Mouse (Mus musculus): ENCODE results near the gene Ptpre. TPM values are rescaled to one million over a fixed set of nuclear protein-coding genes. Genes with fewer than 3 reads are reported as not detected.
"Not testable (repeated sequence)": the region's sequence is repeated elsewhere in the genome, so short reads cannot be mapped to it uniquely, and the experiment has no call there.

Gene Ptpre
- polyA plus RNA-seq, 1 experiment from 2014 or later: 2.5 TPM

DNA sequence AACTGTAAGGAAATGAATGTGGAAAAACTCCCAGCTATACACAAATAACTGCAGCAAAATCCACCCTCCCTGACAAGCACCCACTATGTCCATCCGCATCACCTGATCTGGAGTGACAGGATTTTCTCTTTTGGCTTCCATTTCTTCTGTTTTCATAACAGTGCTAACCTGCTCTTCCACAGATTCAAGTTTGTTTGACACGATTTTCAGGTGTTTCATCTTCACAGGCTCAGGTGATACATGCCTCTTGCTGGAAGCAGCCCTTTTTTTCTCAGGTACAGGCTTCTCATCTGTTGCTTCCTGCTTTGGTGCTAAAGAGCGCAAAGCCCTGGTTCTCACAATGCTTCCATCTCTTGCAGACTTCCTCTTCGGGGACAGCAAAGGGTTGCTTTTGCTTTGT is 156.8 kb downstream of the Ptpre start:
- Histone ChIP-seq H3K4me3 (ENCODE audit: low read length) (no peak overlapping the region), H3K9ac (ENCODE audit: low read length) (no peak overlapping the region), H3K9me3 (ENCODE audit: control insufficient read depth, low read length) (no peaks in the 10 kb centered on the region), H3K4me1 (replicated peaks; ENCODE audit: control insufficient read depth, insufficient read depth, low read length) (peaks cover 4% of the 10 kb centered on the region; the same call in 1 of the 2 replicates), H3K4me2 (ENCODE audit: low read depth, low read length) (no peak overlapping the region), H3K36me3 (ENCODE audit: control insufficient read depth, insufficient read depth, low read length) (peaks cover 73% of the 10 kb centered on the region), H3K27me3 (ENCODE audit: control insufficient read depth, insufficient read depth, low read depth, low read length) (no peaks in the 10 kb centered on the region), H3K27ac (ENCODE audit: low read length) (no peak overlapping the region)
- ATAC-seq (ENCODE audit: low read depth): no peak
- WGBS: 88% methylated on average over 4 of the region's 4 CpGs

- Histone ChIP-seq H3K4me2 (ENCODE audit: low read depth, low read length) (no peak overlapping the region), H3K9ac (ENCODE audit: low read length) (no peak overlapping the region), H3K27me3 (ENCODE audit: control insufficient read depth, insufficient read depth, low read depth, low read length) (no peaks in the 10 kb centered on the region), H3K4me3 (ENCODE audit: low read length) (no peak overlapping the region), H3K36me3 (ENCODE audit: control insufficient read depth, insufficient read depth, low read length) (peaks cover 68% of the 10 kb centered on the region), H3K27ac (ENCODE audit: low read length) (no peak overlapping the region), H3K4me1 (replicated peaks; ENCODE audit: control insufficient read depth, insufficient read depth, low read length) (peaks cover 4% of the 10 kb centered on the region; the same call in 1 of the 2 replicates), H3K9me3 (ENCODE audit: control insufficient read depth, low read length) (no peaks in the 10 kb centered on the region)
- 95% methylated on average over 5 of the region's 5 CpGs for WGBS
- ATAC-seq (ENCODE audit: low read depth): no peak
Observed at GRCm38 (mm10) chr7:135694796-135695195, 157.5 kb downstream of the Ptpre start.

GRCm38 (mm10) chr7:135696127-135696526 is 158.8 kb downstream of the Ptpre start:
- Histone ChIP-seq H3K27ac (ENCODE audit: low read length) (no peak overlapping the region), H3K9me3 (ENCODE audit: control insufficient read depth, low read length) (no peaks in the 10 kb centered on the region), H3K27me3 (ENCODE audit: control insufficient read depth, insufficient read depth, low read depth, low read length) (no peaks in the 10 kb centered on the region), H3K4me1 (replicated peaks; ENCODE audit: control insufficient read depth, insufficient read depth, low read length) (peaks cover 4% of the 10 kb centered on the region), H3K4me3 (ENCODE audit: low read length) (no peak overlapping the region), H3K9ac (ENCODE audit: low read length) (no peak overlapping the region), H3K36me3 (ENCODE audit: control insufficient read depth, insufficient read depth, low read length) (peaks cover 66% of the 10 kb centered on the region), H3K4me2 (ENCODE audit: low read depth, low read length) (no peak overlapping the region)
- no peak for ATAC-seq (ENCODE audit: low read depth)
- 76% methylated on average over 4 of the region's 4 CpGs for WGBS

DNA sequence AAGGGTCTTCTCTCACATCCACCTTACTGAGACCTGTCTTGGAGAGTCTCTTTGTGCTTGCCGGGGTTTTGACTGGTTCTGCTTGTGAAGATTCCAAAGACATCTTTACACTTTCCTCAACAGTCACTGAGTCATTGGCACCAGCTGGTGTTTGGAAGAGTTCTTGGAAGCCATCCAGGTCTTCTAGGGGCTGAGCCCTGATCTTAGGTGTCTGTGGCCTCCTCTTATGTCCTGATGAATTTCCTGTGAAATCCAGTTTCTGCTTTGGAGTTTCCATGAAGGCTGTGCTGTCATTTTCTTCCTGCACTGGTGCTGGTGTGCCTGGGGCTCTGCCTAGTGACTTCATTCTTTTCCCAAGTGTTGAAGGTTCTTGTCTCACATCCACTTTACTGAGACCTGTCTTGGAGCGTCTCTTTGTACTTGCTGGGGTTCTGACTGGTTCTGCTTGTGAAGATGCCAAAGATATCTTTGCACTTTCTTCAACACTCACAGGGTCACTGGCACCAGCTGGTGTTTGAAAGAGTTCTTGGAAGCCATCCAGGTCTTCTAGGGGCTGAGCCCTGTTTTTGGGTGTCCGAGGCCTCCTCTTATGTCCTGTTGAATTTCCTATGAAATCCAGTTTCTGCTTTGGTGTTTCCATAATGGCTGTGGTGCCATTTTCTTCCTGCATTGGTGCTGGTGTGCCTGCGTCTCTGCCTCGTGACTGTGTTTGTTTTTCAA is 159.9 kb downstream of the Ptpre start:
- not testable (repeated sequence) for H3K27me3 ChIP-seq (ENCODE audit: control insufficient read depth, insufficient read depth, low read depth, low read length); H3K4me3 ChIP-seq (ENCODE audit: low read length); H3K4me2 ChIP-seq (ENCODE audit: low read depth, low read length); H3K4me1 ChIP-seq (replicated peaks; ENCODE audit: control insufficient read depth, insufficient read depth, low read length); H3K9me3 ChIP-seq (ENCODE audit: control insufficient read depth, low read length); H3K9ac ChIP-seq (ENCODE audit: low read length); H3K27ac ChIP-seq (ENCODE audit: low read length)
- peak; percentile 44 for ATAC-seq (ENCODE audit: low read depth)
- WGBS: 56% methylated on average over 5 of the region's 5 CpGs
- peaks cover 63% of the 10 kb centered on the region for H3K36me3 ChIP-seq (ENCODE audit: control insufficient read depth, insufficient read depth, low read length)

GRCm38 (mm10) chr7:135698362-135698761 is 161.1 kb downstream of the Ptpre start:
- no peak overlapping the region for H3K4me3 ChIP-seq (ENCODE audit: low read length)
- H3K27me3 ChIP-seq (ENCODE audit: control insufficient read depth, insufficient read depth, low read depth, low read length): no peaks in the 10 kb centered on the region
- WGBS: 97% methylated on average over 2 of the region's 2 CpGs
- H3K9me3 ChIP-seq (ENCODE audit: control insufficient read depth, low read length): no peaks in the 10 kb centered on the region
- no peak for ATAC-seq (ENCODE audit: low read depth)
- H3K4me2 ChIP-seq (ENCODE audit: low read depth, low read length): no peak overlapping the region
- H3K9ac ChIP-seq (ENCODE audit: low read length): no peak overlapping the region
- no peak overlapping the region for H3K27ac ChIP-seq (ENCODE audit: low read length)
- peaks cover 4% of the 10 kb centered on the region for H3K4me1 ChIP-seq (replicated peaks; ENCODE audit: control insufficient read depth, insufficient read depth, low read length)
- peaks cover 59% of the 10 kb centered on the region for H3K36me3 ChIP-seq (ENCODE audit: control insufficient read depth, insufficient read depth, low read length)

DNA sequence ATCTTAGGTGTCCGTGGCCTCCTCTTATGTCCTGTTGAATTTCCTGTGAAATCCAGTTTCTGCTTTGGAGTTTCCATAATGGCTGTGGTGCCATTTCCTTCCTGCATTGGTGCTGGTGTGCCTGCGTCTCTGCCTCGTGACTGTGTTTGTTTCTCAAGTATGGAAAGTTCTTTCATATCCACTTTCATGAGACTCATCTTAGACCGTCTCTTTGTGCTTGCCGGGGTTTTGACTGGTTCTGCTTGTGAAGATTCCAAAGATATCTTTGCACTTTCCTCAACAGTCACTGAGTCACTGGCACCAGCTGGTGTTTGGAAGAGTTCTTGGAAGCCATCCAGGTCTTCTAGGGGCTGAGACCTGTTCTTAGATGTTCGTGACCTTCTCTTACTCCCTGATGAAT is 162.1 kb downstream of the Ptpre start:
- not testable (repeated sequence) for H3K4me1 ChIP-seq (replicated peaks; ENCODE audit: control insufficient read depth, insufficient read depth, low read length); H3K27me3 ChIP-seq (ENCODE audit: control insufficient read depth, insufficient read depth, low read depth, low read length); H3K9ac ChIP-seq (ENCODE audit: low read length); H3K4me2 ChIP-seq (ENCODE audit: low read depth, low read length); H3K4me3 ChIP-seq (ENCODE audit: low read length); ATAC-seq (ENCODE audit: low read depth); H3K9me3 ChIP-seq (ENCODE audit: control insufficient read depth, low read length); H3K27ac ChIP-seq (ENCODE audit: low read length)
- H3K36me3 ChIP-seq (ENCODE audit: control insufficient read depth, insufficient read depth, low read length): peaks cover 58% of the 10 kb centered on the region
- WGBS: 47% methylated on average over 6 of the region's 6 CpGs

DNA sequence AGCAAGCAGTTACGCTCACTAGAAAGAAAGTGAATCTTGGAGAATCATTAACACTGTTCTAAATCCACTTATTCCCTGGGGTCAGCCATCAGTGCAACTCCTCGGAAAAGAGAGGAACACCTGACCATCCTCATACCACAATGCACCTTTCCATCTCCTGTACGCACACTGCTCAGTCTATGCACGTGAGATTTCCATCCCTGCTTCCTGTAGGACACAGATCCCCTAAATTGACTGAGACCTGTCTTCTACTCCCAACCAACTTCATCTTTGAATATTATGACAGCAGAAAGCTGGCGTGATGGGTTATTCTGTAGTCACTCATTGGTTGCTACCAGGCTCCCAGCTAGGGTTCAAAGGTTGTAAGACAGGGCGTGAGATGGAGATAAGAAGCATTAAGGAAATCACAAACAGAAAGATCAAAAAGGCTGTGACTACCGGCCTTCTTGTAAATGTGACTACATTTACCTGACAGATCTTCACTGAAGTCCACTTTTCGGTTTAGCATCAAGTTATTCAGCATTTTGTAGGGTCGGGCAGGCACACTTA is 166.4 kb downstream of the Ptpre start:
- Histone ChIP-seq H3K36me3 (ENCODE audit: control insufficient read depth, insufficient read depth, low read length) (peaks cover 61% of the 10 kb centered on the region), H3K9me3 (ENCODE audit: control insufficient read depth, low read length) (no peaks in the 10 kb centered on the region), H3K27ac (ENCODE audit: low read length) (no peak overlapping the region), H3K4me3 (ENCODE audit: low read length) (no peak overlapping the region), H3K27me3 (ENCODE audit: control insufficient read depth, insufficient read depth, low read depth, low read length) (no peaks in the 10 kb centered on the region), H3K4me2 (ENCODE audit: low read depth, low read length) (no peak overlapping the region), H3K9ac (ENCODE audit: low read length) (no peak overlapping the region), H3K4me1 (replicated peaks; ENCODE audit: control insufficient read depth, insufficient read depth, low read length) (no peaks in the 10 kb centered on the region; the same call in none of the 2 replicates)
- ATAC-seq (ENCODE audit: low read depth): no peak
- 79% methylated on average over 9 of the region's 9 CpGs for WGBS

GRCm38 (mm10) chr7:135704251-135704650 is 167.0 kb downstream of the Ptpre start:
- 81% methylated on average over 8 of the region's 8 CpGs for WGBS
- Histone ChIP-seq H3K4me1 (replicated peaks; ENCODE audit: control insufficient read depth, insufficient read depth, low read length) (no peaks in the 10 kb centered on the region; the same call in none of the 2 replicates), H3K4me3 (ENCODE audit: low read length) (no peak overlapping the region), H3K4me2 (ENCODE audit: low read depth, low read length) (no peak overlapping the region), H3K27ac (ENCODE audit: low read length) (no peak overlapping the region), H3K9me3 (ENCODE audit: control insufficient read depth, low read length) (no peaks in the 10 kb centered on the region), H3K27me3 (ENCODE audit: control insufficient read depth, insufficient read depth, low read depth, low read length) (no peaks in the 10 kb centered on the region), H3K9ac (ENCODE audit: low read length) (no peak overlapping the region), H3K36me3 (ENCODE audit: control insufficient read depth, insufficient read depth, low read length) (peaks cover 62% of the 10 kb centered on the region)
- no peak for ATAC-seq (ENCODE audit: low read depth)

DNA sequence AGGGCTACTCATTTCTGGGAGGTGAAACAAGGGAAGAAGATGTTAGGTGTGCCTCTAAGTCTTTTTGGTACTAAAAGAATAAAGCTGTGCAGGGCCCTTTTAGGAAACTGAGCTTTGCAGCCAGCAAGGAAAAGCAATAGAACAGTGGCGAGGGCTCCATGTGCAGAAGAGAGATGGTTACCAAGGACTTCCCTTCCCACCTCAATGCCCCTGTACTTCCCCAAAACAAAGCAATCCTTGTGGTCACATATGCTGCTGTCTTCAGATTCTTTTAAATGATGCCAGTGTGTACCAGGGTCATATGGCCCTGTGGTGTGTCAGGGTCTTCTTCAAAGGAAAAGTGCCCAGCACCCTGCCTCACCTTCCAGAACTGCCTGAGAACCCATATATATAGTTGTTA is 167.8 kb downstream of the Ptpre start:
- Histone ChIP-seq H3K4me1 (replicated peaks; ENCODE audit: control insufficient read depth, insufficient read depth, low read length) (no peaks in the 10 kb centered on the region; the same call in 1 of the 2 replicates), H3K4me3 (ENCODE audit: low read length) (no peak overlapping the region), H3K27me3 (ENCODE audit: control insufficient read depth, insufficient read depth, low read depth, low read length) (no peaks in the 10 kb centered on the region), H3K9me3 (ENCODE audit: control insufficient read depth, low read length) (no peaks in the 10 kb centered on the region), H3K9ac (ENCODE audit: low read length) (no peak overlapping the region), H3K27ac (ENCODE audit: low read length) (no peak overlapping the region), H3K36me3 (ENCODE audit: control insufficient read depth, insufficient read depth, low read length) (peaks cover 64% of the 10 kb centered on the region), H3K4me2 (ENCODE audit: low read depth, low read length) (no peak overlapping the region)
- 94% methylated on average over 1 of the region's 1 CpGs for WGBS
- ATAC-seq (ENCODE audit: low read depth): no peak
